Mouse (Mus musculus) cerebral cortex, adult 2 months (tissue): ENCODE data around the gene Slco1a1.

Experiments
- WGBS: fragments of 180-500 bp; shearing (Covaris S2); methylation state at CpG from one replicate; pipeline ENCODE4 v1.1.7; 2018; 5-methylcytosine and 5-hydroxymethylcytosine counted together

Slco1a1 gene

GRCm38 (mm10) chr6:141946862-141947261, at the start of gene Slco1a1:
Gene Slco1a1 (minus strand): TSS chr6:141946962.

GRCm38 (mm10) chr6:141986772-141987171, 40.0 kb upstream of the Slco1a1 start:
- 98% methylated on average over 6 of the region's 6 CpGs for WGBS

GRCm38 (mm10) chr6:141984644-141985043, 37.9 kb upstream of the Slco1a1 start:
- 71% methylated on average over 3 of the region's 3 CpGs for WGBS

- 89% methylated on average over 1 of the region's 1 CpGs for WGBS
These were observed 15.7 kb upstream of the Slco1a1 start for GRCm38 (mm10) chr6:141962420-141962819.

GRCm38 (mm10) chr6:141961861-141962260, 15.1 kb upstream of the Slco1a1 start:
- WGBS = 93% methylated on average over 3 of the region's 3 CpGs

- WGBS = 82% methylated on average over 5 of the region's 5 CpGs
These were observed 13.7 kb upstream of the Slco1a1 start for GRCm38 (mm10) chr6:141960482-141960881.

- WGBS = 92% methylated on average over 1 of the region's 1 CpGs
These were observed 6.3 kb downstream of the Slco1a1 start for GRCm38 (mm10) chr6:141940451-141940850.

GRCm38 (mm10) chr6:141898197-141898596, 48.6 kb downstream of the Slco1a1 start:
- 80% methylated on average over 2 of the region's 2 CpGs for WGBS

- 59% methylated on average over 2 of the region's 2 CpGs for WGBS
These were observed 57.0 kb downstream of the Slco1a1 start for GRCm38 (mm10) chr6:141889723-141890122.

GRCm38 (mm10) chr6:141888248-141888647, 58.5 kb downstream of the Slco1a1 start:
- 76% methylated on average over 2 of the region's 2 CpGs for WGBS

- WGBS = 64% methylated on average over 1 of the region's 1 CpGs
These were observed 64.2 kb downstream of the Slco1a1 start for GRCm38 (mm10) chr6:141882581-141882980.

GRCm38 (mm10) chr6:141875742-141876141, 71.0 kb downstream of the Slco1a1 start:
- WGBS = 82% methylated on average over 4 of the region's 4 CpGs

- WGBS = 80% methylated on average over 2 of the region's 2 CpGs
These were observed 75.1 kb downstream of the Slco1a1 start for GRCm38 (mm10) chr6:141871711-141872110.

GRCm38 (mm10) chr6:141868735-141869134, 78.0 kb downstream of the Slco1a1 start:
- 86% methylated on average over 5 of the region's 5 CpGs for WGBS

- 90% methylated on average over 5 of the region's 5 CpGs for WGBS
These were observed 80.7 kb downstream of the Slco1a1 start for GRCm38 (mm10) chr6:141866026-141866425.

- 77% methylated on average over 8 of the region's 8 CpGs for WGBS
These were observed 88.8 kb downstream of the Slco1a1 start for GRCm38 (mm10) chr6:141857735-141858531.
